Mouse (Mus musculus): Measurements from ENCODE around the gene Tmem132b.

- no peak for TF ChIP-seq EP300 (IDR thresholded peaks at IDR 0.05; ENCODE audit: low read depth)
- no peak for TF ChIP-seq CTCF (IDR thresholded peaks at IDR 0.05; ENCODE audit: low read depth)
Observed at GRCm38 (mm10) chr5:125772238-125772637, 240.7 kb downstream of the Tmem132b start.

Data from liver, postnatal 0 days (tissue).